Mouse (Mus musculus): Measurements from ENCODE around the gene Pnpla7. TPM values are rescaled to one million over a fixed set of nuclear protein-coding genes. Genes with fewer than 3 reads are reported as not detected.
"Not testable (repeated sequence)": the region's sequence is repeated elsewhere in the genome, so short reads cannot be mapped to it uniquely, and the experiment has no call there.

Gene Pnpla7
- total RNA-seq, 2 experiments from 2014 or later = 30.7 to 31.4 TPM

DNA sequence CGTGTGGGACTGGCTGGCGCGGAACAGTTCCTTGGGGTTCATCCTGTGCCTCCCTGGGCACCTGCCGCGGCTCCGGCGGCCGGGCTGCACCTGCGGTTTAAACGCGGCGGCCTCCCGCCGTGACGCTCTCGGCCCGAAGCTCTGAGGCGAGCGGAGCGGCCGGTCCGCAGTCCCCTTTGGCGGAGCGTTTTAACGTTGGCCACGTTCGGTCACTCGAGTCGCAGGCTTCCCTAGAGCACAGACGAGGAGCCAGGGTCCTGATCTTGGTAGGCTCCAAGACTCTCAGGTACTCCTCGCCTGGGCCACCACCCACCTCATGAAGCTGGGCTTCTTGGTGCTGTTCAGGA, 25.7 kb upstream of the Pnpla7 start:
- Histone ChIP-seq H3K27ac (peak overlapping the region; percentile 77), H3K4me3 (peak overlapping the region; percentile 86)
- no peak for TF ChIP-seq CTCF (conservative IDR thresholded peaks at IDR 0.05)
- no peak for DNase-seq (ENCODE audit: low spot score in 2 of 2)

DNA sequence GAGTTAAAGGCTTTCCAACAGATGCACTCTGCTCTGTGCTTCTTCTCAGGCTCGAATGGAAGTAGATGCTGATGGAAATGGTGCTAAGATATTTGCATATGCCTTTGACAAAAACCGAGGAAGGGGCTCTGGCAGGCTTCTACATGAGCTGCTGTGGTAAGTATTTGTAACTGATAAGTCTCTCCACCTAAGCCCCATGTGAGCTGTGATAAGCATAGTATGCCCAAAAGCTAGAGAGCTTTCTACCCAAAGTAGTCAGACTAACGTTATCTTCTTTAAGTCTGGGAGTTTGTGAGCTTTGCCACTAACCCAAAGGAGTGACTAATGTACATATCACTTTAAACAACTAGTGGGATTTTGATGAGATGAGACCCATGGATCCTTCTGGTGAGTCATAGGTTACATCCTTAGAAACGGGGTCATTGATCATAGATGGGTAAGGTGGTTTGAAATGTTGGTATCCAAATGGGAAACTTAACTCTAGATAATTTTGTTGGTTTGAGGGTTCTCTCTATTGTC, 23.2 kb upstream of the Pnpla7 start:
- DNase-seq (ENCODE audit: low spot score in 2 of 2) = no peak
- Histone ChIP-seq H3K4me3 (no peak overlapping the region), H3K27ac (no peak overlapping the region)
- no peak for TF ChIP-seq CTCF (conservative IDR thresholded peaks at IDR 0.05)

- Histone ChIP-seq H3K27ac (no peak overlapping the region), H3K4me3 (no peak overlapping the region)
- no peak for DNase-seq (ENCODE audit: low spot score in 2 of 2)
- peak; percentile 77 for TF ChIP-seq CTCF (conservative IDR thresholded peaks at IDR 0.05)
Observed at GRCm38 (mm10) chr2:24960910-24961309, 14.9 kb upstream of the Pnpla7 start.

DNA sequence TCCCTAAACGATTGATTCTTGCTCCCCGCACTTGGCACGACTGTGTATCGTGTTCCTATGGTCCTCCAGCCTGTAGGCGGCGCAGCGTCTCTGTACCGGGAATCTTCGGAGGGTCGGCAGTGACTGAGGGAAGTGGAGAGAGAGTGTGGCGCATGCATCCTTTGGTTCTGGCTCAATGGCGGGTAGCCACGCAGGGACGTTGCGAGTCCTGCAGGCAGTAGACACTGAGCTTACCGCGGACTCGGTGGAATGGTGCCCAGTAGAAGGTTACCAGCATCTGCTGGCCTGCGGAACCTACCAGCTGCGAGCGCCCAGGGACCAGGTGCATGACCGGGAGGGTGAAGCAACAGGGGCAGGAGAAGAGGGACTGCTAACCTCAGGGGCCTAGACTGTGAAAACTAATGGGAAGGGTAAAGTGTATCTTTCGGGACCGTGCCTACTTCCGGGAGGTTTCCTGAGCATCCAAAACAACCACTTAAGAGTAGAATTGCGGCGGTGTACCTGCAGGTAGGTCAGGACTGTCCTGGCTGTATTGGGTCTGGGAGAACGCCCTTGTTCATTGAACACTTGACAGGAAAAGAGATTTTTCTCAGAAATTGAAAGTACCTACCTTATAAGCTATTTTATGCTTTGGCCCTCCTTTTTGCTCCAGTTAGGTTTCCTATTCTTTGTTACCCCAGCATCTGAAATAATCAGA, 13.4 kb upstream of the Pnpla7 start, which contains the start of gene Dph7:
Gene Dph7 (plus strand): TSS at position 97 of the 697 bp plus-strand sequence.
- TF ChIP-seq CTCF (conservative IDR thresholded peaks at IDR 0.05) = peak; percentile 92
- H3K4me3 ChIP-seq = peak within 1 kb of the TSS; percentile 90
- H3K27ac ChIP-seq = peak within 1 kb of the TSS; percentile 92
- DNase-seq (ENCODE audit: low spot score in 2 of 2) = peak; percentile 90 to 92

DNA sequence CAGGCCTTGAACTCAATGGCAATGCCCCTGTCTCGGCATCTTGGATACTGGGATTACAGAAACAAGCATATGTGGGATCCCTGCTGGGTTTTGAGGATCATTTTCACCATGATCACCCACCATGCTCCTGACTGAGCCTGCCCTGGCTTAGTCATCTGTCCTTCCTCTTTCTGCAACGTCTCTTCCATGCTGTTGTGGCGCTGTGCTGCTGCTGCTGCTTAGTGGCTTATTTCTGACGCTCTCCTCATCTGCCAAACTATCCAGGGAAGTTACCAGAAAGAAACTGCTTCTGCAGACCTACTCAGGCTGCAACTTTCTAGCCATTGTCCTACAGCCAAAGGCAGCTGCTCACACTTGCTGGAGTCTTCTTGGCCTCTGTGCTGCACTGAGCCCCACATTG, 5.4 kb upstream of the Pnpla7 start:
- no peak for TF ChIP-seq CTCF (conservative IDR thresholded peaks at IDR 0.05)
- H3K4me3 ChIP-seq = no peak overlapping the region
- no peak for DNase-seq (ENCODE audit: low spot score in 2 of 2)
- no peak overlapping the region for H3K27ac ChIP-seq

GRCm38 (mm10) chr2:24974452-24974851, 1.4 kb upstream of the Pnpla7 start:
- H3K4me3 ChIP-seq = peak overlapping the region; percentile 91
- H3K27ac ChIP-seq = peak overlapping the region; percentile 97
- DNase-seq (ENCODE audit: low spot score in 2 of 2) = not testable (repeated sequence)

DNA sequence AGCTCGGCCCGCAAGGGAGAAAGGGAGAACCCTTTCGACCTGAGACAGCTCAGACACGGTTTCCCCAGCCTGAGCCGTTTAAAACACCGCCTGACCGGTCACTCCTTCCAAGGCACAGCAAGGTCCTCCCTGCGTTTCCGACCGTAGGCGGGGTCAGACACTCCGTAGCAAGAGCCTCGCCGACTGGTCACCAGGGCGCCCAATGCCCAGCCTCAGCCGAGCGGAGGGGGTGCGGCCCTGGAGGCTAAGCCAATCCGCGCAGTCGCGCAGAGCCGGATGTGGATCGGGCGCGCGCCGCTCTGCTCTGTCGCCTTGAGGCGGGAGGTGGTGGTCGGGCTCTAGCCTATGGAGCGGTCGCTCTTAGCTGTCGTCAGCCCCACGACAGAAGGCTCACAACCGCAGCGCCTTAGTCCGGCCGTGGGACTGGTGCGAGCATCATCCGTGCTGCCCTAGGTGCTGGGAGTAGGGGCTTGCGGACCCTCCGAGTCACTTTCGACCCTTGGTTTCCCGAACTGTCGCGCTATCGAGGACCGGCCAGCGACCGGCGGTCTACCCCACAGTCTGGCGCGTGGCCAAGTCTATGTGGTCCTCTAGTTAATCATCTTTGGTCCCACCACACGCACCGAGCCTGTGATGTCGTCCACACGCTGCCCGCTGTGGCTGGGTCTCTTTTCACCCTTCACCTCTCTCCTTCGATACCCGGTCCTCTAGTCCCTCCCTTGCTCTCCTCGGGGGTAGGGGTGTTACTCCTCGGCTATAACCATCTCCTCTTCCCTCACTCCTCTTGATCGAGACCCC, 728 bp upstream of the Pnpla7 start, which contains the start of gene Mrpl41:
Gene Mrpl41 (minus strand): TSS at position 193 of the 798 bp plus-strand sequence.
- no peak; the same call in 1 of the 2 replicates for TF ChIP-seq CTCF (conservative IDR thresholded peaks at IDR 0.05)
- H3K27ac ChIP-seq = peak within 1 kb of the TSS; percentile 97
- peak; percentile 96 to 97 for DNase-seq (ENCODE audit: low spot score in 2 of 2)
- H3K4me3 ChIP-seq = peak within 1 kb of the TSS; percentile 91

DNA sequence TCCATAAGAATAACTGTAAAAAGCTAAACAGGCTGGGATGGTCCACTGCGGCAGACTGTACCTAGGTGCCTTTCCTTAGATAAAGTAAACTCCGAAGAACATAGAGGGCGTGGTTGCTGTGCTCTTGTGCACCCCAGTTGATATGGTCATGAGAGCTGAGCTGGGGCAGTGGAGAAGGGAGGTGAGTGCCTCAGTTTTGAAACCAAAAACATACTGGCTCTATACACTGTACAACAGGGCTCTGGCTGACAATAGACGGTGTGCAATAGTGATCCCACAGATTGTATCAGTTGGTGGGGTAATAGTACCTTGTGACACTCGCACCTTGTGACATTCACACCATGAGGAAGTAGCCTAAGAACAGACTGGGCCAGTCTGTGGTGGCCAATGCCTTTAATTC, 1.1 kb downstream of the Pnpla7 start:
- Histone ChIP-seq H3K27ac (peak overlapping the region; percentile 97), H3K4me3 (peak overlapping the region; percentile 91; the same call in 1 of the 2 replicates)
- TF ChIP-seq CTCF (conservative IDR thresholded peaks at IDR 0.05) = no peak
- DNase-seq (ENCODE audit: low spot score in 2 of 2) = no peak

DNA sequence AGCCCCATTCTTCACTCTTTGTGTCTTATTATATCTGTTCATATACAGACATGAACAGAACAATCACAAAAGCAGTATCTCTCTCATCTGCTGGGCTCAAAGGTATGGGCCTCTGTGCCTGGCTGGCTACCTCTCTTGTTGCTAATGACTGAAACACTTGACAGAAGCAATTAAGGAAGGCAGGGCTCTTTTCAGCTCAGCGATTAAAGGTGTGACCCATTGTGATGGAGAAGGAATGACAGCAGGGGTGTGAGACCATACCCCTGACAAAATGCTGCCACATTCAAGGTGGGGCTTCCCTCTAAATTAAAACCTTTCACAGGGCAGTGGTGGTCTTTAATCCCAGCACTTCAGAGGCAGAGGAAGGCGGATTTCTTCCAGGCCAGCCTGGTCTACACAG, 11.9 kb downstream of the Pnpla7 start:
- TF ChIP-seq CTCF (conservative IDR thresholded peaks at IDR 0.05) = no peak
- DNase-seq (ENCODE audit: low spot score in 2 of 2) = no peak
- no peak overlapping the region for H3K4me3 ChIP-seq
- H3K27ac ChIP-seq = no peak overlapping the region

DNA sequence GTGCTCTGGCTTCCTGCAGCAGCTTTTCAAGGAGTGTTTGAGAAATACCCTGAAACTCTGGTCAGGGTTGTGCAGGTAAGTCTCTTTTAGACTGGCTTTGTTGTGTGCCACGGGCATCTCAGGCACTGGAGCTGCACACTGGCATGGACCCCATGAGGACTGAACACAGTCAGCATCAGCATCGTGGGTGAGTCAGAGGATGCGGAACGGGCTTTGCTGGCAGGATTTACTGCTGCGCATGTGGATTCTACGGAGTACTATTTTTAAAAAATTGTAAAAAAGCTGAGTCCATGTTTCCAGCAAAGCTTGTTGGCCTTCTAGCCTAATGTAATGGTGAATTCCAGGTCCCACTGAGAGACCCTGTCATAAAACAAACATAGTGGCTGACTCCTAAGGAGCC, 19.5 kb downstream of the Pnpla7 start:
- Histone ChIP-seq H3K4me3 (no peak overlapping the region), H3K27ac (no peak overlapping the region)
- DNase-seq (ENCODE audit: low spot score in 2 of 2) = peak; percentile 25 to 61
- TF ChIP-seq CTCF (conservative IDR thresholded peaks at IDR 0.05) = no peak

GRCm38 (mm10) chr2:24996471-24996870, 20.6 kb downstream of the Pnpla7 start:
- no peak for TF ChIP-seq CTCF (conservative IDR thresholded peaks at IDR 0.05)
- no peak overlapping the region for H3K4me3 ChIP-seq
- no peak for DNase-seq (ENCODE audit: low spot score in 2 of 2)
- H3K27ac ChIP-seq = no peak overlapping the region

GRCm38 (mm10) chr2:25000544-25001235, 24.9 kb downstream of the Pnpla7 start:
- no peak for DNase-seq (ENCODE audit: low spot score in 2 of 2)
- peak; percentile 87 for TF ChIP-seq CTCF (conservative IDR thresholded peaks at IDR 0.05)
- H3K27ac ChIP-seq = no peak overlapping the region
- no peak overlapping the region for H3K4me3 ChIP-seq

Data from layer of hippocampus, adult 2 months (tissue).